Mouse (Mus musculus): Measurements from ENCODE around the gene Otud7b. TPM values are rescaled to one million over a fixed set of nuclear protein-coding genes. Genes with fewer than 3 reads are reported as not detected.

Gene Otud7b
- polyA plus RNA-seq, 1 experiment from 2014 or later: 4.4 TPM

- Histone ChIP-seq H3K36me3 (ENCODE audit: control insufficient read depth, insufficient read depth, low read length) (no peaks in the 10 kb centered on the region), H3K9me3 (replicated peaks; ENCODE audit: control insufficient read depth, low read length) (no peaks in the 10 kb centered on the region), H3K27ac (ENCODE audit: low read depth, low read length) (no peak overlapping the region), H3K4me2 (ENCODE audit: low read length) (no peak overlapping the region), H3K4me3 (ENCODE audit: low read depth, low read length) (no peak overlapping the region), H3K27me3 (replicated peaks; ENCODE audit: control insufficient read depth, insufficient read depth, low read length) (no peaks in the 10 kb centered on the region), H3K9ac (ENCODE audit: low read length) (no peak overlapping the region), H3K4me1 (ENCODE audit: control insufficient read depth, insufficient read depth, low read length) (no peaks in the 10 kb centered on the region)
- WGBS: 58% methylated on average over 6 of the region's 6 CpGs
- DNase-seq (ENCODE audit: low spot score): no peak
- no peak for ATAC-seq
Measured at GRCm38 (mm10) chr3:96091966-96092365, 12.4 kb upstream of the Otud7b start.

- no peaks in the 10 kb centered on the region for H3K27me3 ChIP-seq (replicated peaks; ENCODE audit: control insufficient read depth, insufficient read depth, low read length)
- no peaks in the 10 kb centered on the region for H3K4me1 ChIP-seq (ENCODE audit: control insufficient read depth, insufficient read depth, low read length)
- H3K36me3 ChIP-seq (ENCODE audit: control insufficient read depth, insufficient read depth, low read length): no peaks in the 10 kb centered on the region
- ATAC-seq: no peak
- DNase-seq (ENCODE audit: low spot score): no peak
- no peak overlapping the region for H3K4me2 ChIP-seq (ENCODE audit: low read length)
- H3K9ac ChIP-seq (ENCODE audit: low read length): no peak overlapping the region
- 75% methylated on average over 13 of the region's 13 CpGs for WGBS
- H3K4me3 ChIP-seq (ENCODE audit: low read depth, low read length): no peak overlapping the region
- no peak overlapping the region for H3K27ac ChIP-seq (ENCODE audit: low read depth, low read length)
- no peaks in the 10 kb centered on the region for H3K9me3 ChIP-seq (replicated peaks; ENCODE audit: control insufficient read depth, low read length)
Measured at GRCm38 (mm10) chr3:96093509-96093908, 10.8 kb upstream of the Otud7b start.

GRCm38 (mm10) chr3:96094203-96094602 lies 10.1 kb upstream of the Otud7b start:
- Histone ChIP-seq H3K4me3 (ENCODE audit: low read depth, low read length) (no peak overlapping the region), H3K27me3 (replicated peaks; ENCODE audit: control insufficient read depth, insufficient read depth, low read length) (no peaks in the 10 kb centered on the region), H3K9ac (ENCODE audit: low read length) (no peak overlapping the region), H3K36me3 (ENCODE audit: control insufficient read depth, insufficient read depth, low read length) (no peaks in the 10 kb centered on the region), H3K27ac (ENCODE audit: low read depth, low read length) (no peak overlapping the region), H3K9me3 (replicated peaks; ENCODE audit: control insufficient read depth, low read length) (no peaks in the 10 kb centered on the region), H3K4me1 (ENCODE audit: control insufficient read depth, insufficient read depth, low read length) (no peaks in the 10 kb centered on the region), H3K4me2 (ENCODE audit: low read length) (no peak overlapping the region)
- ATAC-seq: no peak
- DNase-seq (ENCODE audit: low spot score): no peak
- WGBS: 86% methylated on average over 13 of the region's 13 CpGs

GRCm38 (mm10) chr3:96098168-96098567 lies 6.2 kb upstream of the Otud7b start:
- no peak overlapping the region for H3K27ac ChIP-seq (ENCODE audit: low read depth, low read length)
- no peaks in the 10 kb centered on the region; the same call in 1 of the 2 replicates for H3K4me1 ChIP-seq (ENCODE audit: control insufficient read depth, insufficient read depth, low read length)
- WGBS: 75% methylated on average over 4 of the region's 4 CpGs
- H3K9ac ChIP-seq (ENCODE audit: low read length): no peak overlapping the region
- no peak for DNase-seq (ENCODE audit: low spot score)
- no peak overlapping the region for H3K4me2 ChIP-seq (ENCODE audit: low read length)
- no peaks in the 10 kb centered on the region for H3K27me3 ChIP-seq (replicated peaks; ENCODE audit: control insufficient read depth, insufficient read depth, low read length)
- ATAC-seq: no peak
- H3K4me3 ChIP-seq (ENCODE audit: low read depth, low read length): no peak overlapping the region
- H3K36me3 ChIP-seq (ENCODE audit: control insufficient read depth, insufficient read depth, low read length): no peaks in the 10 kb centered on the region
- no peaks in the 10 kb centered on the region for H3K9me3 ChIP-seq (replicated peaks; ENCODE audit: control insufficient read depth, low read length)

- Histone ChIP-seq H3K4me2 (ENCODE audit: low read length) (no peak overlapping the region), H3K36me3 (ENCODE audit: control insufficient read depth, insufficient read depth, low read length) (no peaks in the 10 kb centered on the region), H3K4me1 (ENCODE audit: control insufficient read depth, insufficient read depth, low read length) (no peaks in the 10 kb centered on the region; the same call in 1 of the 2 replicates), H3K4me3 (ENCODE audit: low read depth, low read length) (no peak overlapping the region), H3K27ac (ENCODE audit: low read depth, low read length) (no peak overlapping the region), H3K27me3 (replicated peaks; ENCODE audit: control insufficient read depth, insufficient read depth, low read length) (no peaks in the 10 kb centered on the region), H3K9ac (ENCODE audit: low read length) (no peak overlapping the region), H3K9me3 (replicated peaks; ENCODE audit: control insufficient read depth, low read length) (no peaks in the 10 kb centered on the region)
- DNase-seq (ENCODE audit: low spot score) (no peak), ATAC-seq (no peak)
- WGBS: 58% methylated on average over 7 of the region's 7 CpGs
Measured at GRCm38 (mm10) chr3:96098616-96099267, 5.6 kb upstream of the Otud7b start.

- Histone ChIP-seq H3K4me2 (ENCODE audit: low read length) (peak overlapping the region; percentile 41), H3K9me3 (replicated peaks; ENCODE audit: control insufficient read depth, low read length) (no peaks in the 10 kb centered on the region), H3K4me1 (ENCODE audit: control insufficient read depth, insufficient read depth, low read length) (peaks cover 6% of the 10 kb centered on the region; the same call in 1 of the 2 replicates), H3K4me3 (ENCODE audit: low read depth, low read length) (peak overlapping the region; percentile 7; the same call in 1 of the 2 replicates), H3K9ac (ENCODE audit: low read length) (peak overlapping the region; percentile 18; the same call in 1 of the 2 replicates), H3K27me3 (replicated peaks; ENCODE audit: control insufficient read depth, insufficient read depth, low read length) (no peaks in the 10 kb centered on the region), H3K36me3 (ENCODE audit: control insufficient read depth, insufficient read depth, low read length) (no peaks in the 10 kb centered on the region), H3K27ac (ENCODE audit: low read depth, low read length) (no peak overlapping the region)
- 18% methylated on average over 14 of the region's 14 CpGs for WGBS
- DNase-seq (ENCODE audit: low spot score): peak; percentile 70
- ATAC-seq: 0 out of 2 replicates have a peak, but pooled peaks have one; percentile 36
Measured at GRCm38 (mm10) chr3:96102100-96102872, 2.0 kb upstream of the Otud7b start.

GRCm38 (mm10) chr3:96103901-96104260 lies 446 bp upstream of the Otud7b start:
- H3K27me3 ChIP-seq (replicated peaks; ENCODE audit: control insufficient read depth, insufficient read depth, low read length): no peaks in the 10 kb centered on the region
- H3K9me3 ChIP-seq (replicated peaks; ENCODE audit: control insufficient read depth, low read length): no peaks in the 10 kb centered on the region
- H3K36me3 ChIP-seq (ENCODE audit: control insufficient read depth, insufficient read depth, low read length): no peaks in the 10 kb centered on the region
- H3K27ac ChIP-seq (ENCODE audit: low read depth, low read length): peak overlapping the region; percentile 74
- ATAC-seq (no peak), DNase-seq (ENCODE audit: low spot score) (no peak)
- H3K4me3 ChIP-seq (ENCODE audit: low read depth, low read length): peak overlapping the region; percentile 88
- peak overlapping the region; percentile 92 for H3K9ac ChIP-seq (ENCODE audit: low read length)
- H3K4me1 ChIP-seq (ENCODE audit: control insufficient read depth, insufficient read depth, low read length): peaks cover 6% of the 10 kb centered on the region; the same call in 1 of the 2 replicates
- peak overlapping the region; percentile 80 for H3K4me2 ChIP-seq (ENCODE audit: low read length)
- 3% methylated on average over 8 of the region's 8 CpGs for WGBS

GRCm38 (mm10) chr3:96105232-96105747 lies 963 bp downstream of the Otud7b start:
- H3K27me3 ChIP-seq (replicated peaks; ENCODE audit: control insufficient read depth, insufficient read depth, low read length): no peaks in the 10 kb centered on the region
- H3K9me3 ChIP-seq (replicated peaks; ENCODE audit: control insufficient read depth, low read length): no peaks in the 10 kb centered on the region
- peak overlapping the region; percentile 92; the same call in 1 of the 2 replicates for H3K9ac ChIP-seq (ENCODE audit: low read length)
- ATAC-seq (no peak), DNase-seq (ENCODE audit: low spot score) (no peak)
- 9% methylated on average over 10 of the region's 10 CpGs for WGBS
- H3K4me2 ChIP-seq (ENCODE audit: low read length): peak overlapping the region; percentile 80
- peaks cover 6% of the 10 kb centered on the region; the same call in 1 of the 2 replicates for H3K4me1 ChIP-seq (ENCODE audit: control insufficient read depth, insufficient read depth, low read length)
- no peaks in the 10 kb centered on the region for H3K36me3 ChIP-seq (ENCODE audit: control insufficient read depth, insufficient read depth, low read length)
- peak overlapping the region; percentile 88 for H3K4me3 ChIP-seq (ENCODE audit: low read depth, low read length)
- no peak overlapping the region for H3K27ac ChIP-seq (ENCODE audit: low read depth, low read length)

Data from forebrain, embryonic 14.5 days (tissue).